Comparison of ENCODE assay signal across 8 mouse cellular contexts in the genomic region with DNA sequence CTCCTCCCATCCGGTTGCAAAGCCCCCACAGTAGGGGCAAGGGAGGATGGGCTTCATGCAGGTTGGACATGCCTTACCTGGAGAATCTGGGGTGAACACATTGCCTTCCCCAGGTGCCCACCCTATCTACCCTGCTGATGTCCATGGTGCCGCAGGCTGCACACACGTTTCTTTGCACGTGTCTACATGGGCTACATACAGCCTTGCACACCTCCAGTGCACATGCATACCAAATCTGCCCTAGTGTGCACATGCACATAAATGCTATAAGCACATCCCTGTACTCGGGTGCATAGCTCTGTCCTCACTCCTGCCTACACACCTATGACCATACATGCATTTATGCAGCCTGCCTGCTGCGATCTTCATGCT. TPM values are rescaled to one million over a fixed set of nuclear protein-coding genes. Genes with fewer than 3 reads are reported as not detected.
DNase-seq lines count a peak whose midpoint lies in the region; ATAC-seq lines count a peak whose summit lies in the region.

No protein-coding gene starts in this region.

- DNase-seq in heart, postnatal 10 days: no peak
- DNase-seq in brain, adult 2 months (ENCODE audit: low read depth, low spot score): peak; percentile 65
- no peak for DNase-seq in hindbrain, embryonic 10.5 days (ENCODE audit: low spot score)
- DNase-seq in ovary, postnatal 14 days (ENCODE audit: low spot score): no peak
- no peak for DNase-seq in urinary bladder, postnatal 14 days (ENCODE audit: low spot score)
- no peak for DNase-seq in kidney, adult 9 months

- peak overlapping the region; percentile 99; the same call in 1 of the 2 replicates for H3K4me2 ChIP-seq in heart, embryonic 11.5 days
- 0 out of 2 replicates have a peak overlapping the region, but pooled peaks have one; percentile 77 for H3K4me2 ChIP-seq in liver, embryonic 16.5 days (ENCODE audit: low read depth, low read length)

- 62% methylated on average over 6 of the region's 6 CpGs for WGBS in heart, embryonic 11.5 days (ENCODE audit: insufficient replicate concordance)
- WGBS in hindbrain, embryonic 10.5 days: 72% methylated on average over 6 of the region's 6 CpGs
- WGBS in liver, embryonic 16.5 days (ENCODE audit: insufficient replicate concordance): 54% methylated on average over 6 of the region's 6 CpGs

- H3K27me3 ChIP-seq in heart, embryonic 11.5 days (ENCODE audit: control insufficient read depth, insufficient read depth, low read length): peaks cover 74% of the 10 kb centered on the region
- H3K27me3 ChIP-seq in hindbrain, embryonic 10.5 days (ENCODE audit: insufficient read depth, poor library complexity, severe bottlenecking): peaks cover 79% of the 10 kb centered on the region
- peaks cover 35% of the 10 kb centered on the region for H3K27me3 ChIP-seq in liver, embryonic 16.5 days (ENCODE audit: control insufficient read depth, insufficient read depth, low read depth, low read length)

- H3K36me3 ChIP-seq in heart, embryonic 11.5 days (ENCODE audit: control insufficient read depth, insufficient read depth, low read length): no peaks in the 10 kb centered on the region
- H3K36me3 ChIP-seq in hindbrain, embryonic 10.5 days: no peaks in the 10 kb centered on the region
- H3K36me3 ChIP-seq in liver, embryonic 16.5 days (ENCODE audit: control insufficient read depth, insufficient read depth): no peaks in the 10 kb centered on the region

- intact Hi-C loops in heart, postnatal 10 days (cut with DNase I): loop anchor here (1.0 kb wide), 1 partner anchor 44 kb away; no protein-coding TSS in a partner anchor

- H3K9me3 ChIP-seq in heart, embryonic 11.5 days (replicated peaks; ENCODE audit: control insufficient read depth, low read length): no peaks in the 10 kb centered on the region
- no peaks in the 10 kb centered on the region for H3K9me3 ChIP-seq in hindbrain, embryonic 10.5 days
- H3K9me3 ChIP-seq in liver, embryonic 16.5 days (replicated peaks; ENCODE audit: control insufficient read depth, low read length): no peaks in the 10 kb centered on the region

- H3K4me3 ChIP-seq in heart, embryonic 11.5 days (ENCODE audit: low read depth, low read length): 0 out of 2 replicates have a peak overlapping the region, but pooled peaks have one; percentile 72
- peak overlapping the region; percentile 74 for H3K4me3 ChIP-seq in hindbrain, embryonic 10.5 days
- no peak overlapping the region for H3K4me3 ChIP-seq in liver, embryonic 16.5 days (ENCODE audit: low read depth, low read length)

- H3K4me1 ChIP-seq in heart, embryonic 11.5 days (ENCODE audit: control insufficient read depth, insufficient read depth, low read length): peaks cover 3% of the 10 kb centered on the region; the same call in 1 of the 2 replicates
- H3K4me1 ChIP-seq in hindbrain, embryonic 10.5 days (replicated peaks): peaks cover 18% of the 10 kb centered on the region
- peaks cover 4% of the 10 kb centered on the region; the same call in 1 of the 2 replicates for H3K4me1 ChIP-seq in liver, embryonic 16.5 days (ENCODE audit: control insufficient read depth, low read depth, low read length)

- ATAC-seq in heart, embryonic 11.5 days (replicated peaks; ENCODE audit: insufficient number of reproducible peaks, low FRiP score, low TSS enrichment): no peak
- no peak for ATAC-seq in liver, embryonic 16.5 days (ENCODE audit: low read depth)

- no peak overlapping the region for H3K27ac ChIP-seq in heart, embryonic 11.5 days (ENCODE audit: low read depth, low read length)
- no peak overlapping the region for H3K27ac ChIP-seq in hindbrain, embryonic 10.5 days
- no peak overlapping the region for H3K27ac ChIP-seq in liver, embryonic 16.5 days (ENCODE audit: low read length)

- no peak overlapping the region for H3K9ac ChIP-seq in heart, embryonic 11.5 days (ENCODE audit: low read depth, low read length)
- H3K9ac ChIP-seq in liver, embryonic 16.5 days (ENCODE audit: low read depth, low read length): no peak overlapping the region

RNA-seq across cellular contexts. Expression of gene Rtn4r, which starts 1.1 kb away (rescaled TPM):
- 0.25 and 0.26 TPM in 2 replicates for polyA plus RNA-seq in heart, embryonic 11.5 days (2014; fragmentation: Nextera tagmentation; extraction: Ambion mirVana)
- total RNA-seq in heart, postnatal 10 days (2021): 1 to 10 TPM; 7.7 to 7.9 TPM
- 2.1 and 2.8 TPM in 2 replicates for polyA plus RNA-seq in hindbrain, embryonic 10.5 days (2016; fragmentation: Nextera tagmentation; extraction: Ambion mirVana)
- polyA plus RNA-seq in liver, embryonic 16.5 days (2015; fragmentation: Nextera tagmentation; extraction: Ambion mirVana): 0.11 and 0.15 TPM in 2 replicates

RNA-seq across cellular contexts. Expression of gene Prodh, which starts 38.5 kb away (rescaled TPM):
- polyA plus RNA-seq in heart, embryonic 11.5 days (2014; fragmentation: Nextera tagmentation; extraction: Ambion mirVana): 8.0 TPM in 2 replicates
- total RNA-seq in heart, postnatal 10 days (2021): 10 to 100 TPM in 1 of 2 experiments, 1 to 10 TPM in 1; 6.4 to 11.4 TPM
- 9.7 and 13.4 TPM in 2 replicates for polyA plus RNA-seq in hindbrain, embryonic 10.5 days (2016; fragmentation: Nextera tagmentation; extraction: Ambion mirVana)
- 2.2 and 2.3 TPM in 2 replicates for polyA plus RNA-seq in liver, embryonic 16.5 days (2015; fragmentation: Nextera tagmentation; extraction: Ambion mirVana)
